In the genomic region with DNA sequence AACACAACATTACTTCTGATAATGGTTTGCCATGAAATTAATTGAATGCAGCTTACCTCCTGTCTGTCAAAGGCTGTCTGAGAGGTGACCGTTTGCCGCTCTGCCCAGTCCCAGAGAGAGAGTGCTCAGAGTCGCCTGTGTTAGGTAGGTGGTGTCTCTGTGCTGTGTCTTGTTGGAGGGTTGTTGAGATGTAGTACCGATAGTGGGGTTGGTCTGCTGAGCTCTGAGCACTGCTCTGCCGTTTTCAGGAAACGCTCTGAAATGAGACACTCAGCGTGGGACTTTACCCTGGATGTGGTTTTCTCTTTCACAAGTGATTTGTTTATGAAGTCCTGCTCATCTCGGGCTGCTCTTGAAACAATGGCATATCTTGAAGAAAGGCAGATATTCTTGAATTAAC, we compare ENCODE assay signal across 11 mouse cellular contexts. TPM values are rescaled to one million over a fixed set of nuclear protein-coding genes. Genes with fewer than 3 reads are reported as not detected.
DNase-seq lines count a peak whose midpoint lies in the region; ATAC-seq lines count a peak whose summit lies in the region.
"Had no signal": no experiment of that assay in that cellular context is flagged by ENCODE, and none has a peak within 500 bp of the region (broad histone marks: within the 10 kb centered on the region; RNA-seq: fewer than 3 reads in every experiment).

A gene (minus strand): TSS at position 161 of the 400 bp plus-strand sequence.

- ATAC-seq in megakaryocyte, adult 5-6 weeks (ENCODE audit: poor library complexity, severe bottlenecking), result peak; percentile 64
- ATAC-seq in forebrain, embryonic 11.5 days (replicated peaks; ENCODE audit: low FRiP score), result no peak
- no peak for ATAC-seq in midbrain, embryonic 13.5 days

- DNase-seq in CD4-positive helper T cell, adult 2 months (ENCODE audit: low read depth, low spot score), result peak; percentile 90
- peak; percentile 92 for DNase-seq in T-cell, adult 2 months (ENCODE audit: low spot score)
- DNase-seq in splenic B cell, adult 2 months (ENCODE audit: low read depth, low spot score), result peak; percentile 87
- DNase-seq in forebrain, embryonic 11.5 days (ENCODE audit: low spot score), result no peak
- DNase-seq in adrenal gland, postnatal 10 days, result no peak
- DNase-seq: heart, adult 18-20 months; kidney, adult 11 months had no signal

- H3K36me3 ChIP-seq in splenic B cell, adult 2 months (ENCODE audit: control insufficient read depth, insufficient read depth, low read length, poor library complexity, severe bottlenecking), result peaks cover 15% of the 10 kb centered on the region; the same call in 1 of the 2 replicates
- peaks cover 3% of the 10 kb centered on the region; the same call in 1 of the 2 replicates for H3K36me3 ChIP-seq in forebrain, embryonic 11.5 days (ENCODE audit: control insufficient read depth, insufficient read depth, low read length)
- peaks cover 41% of the 10 kb centered on the region for H3K36me3 ChIP-seq in midbrain, embryonic 13.5 days

- no peak within 1 kb of the TSS for H3K27ac ChIP-seq in forebrain, embryonic 11.5 days (ENCODE audit: low read depth, low read length)
- H3K27ac ChIP-seq in midbrain, embryonic 13.5 days, result no peak within 1 kb of the TSS
- H3K27ac ChIP-seq: limb, embryonic 10.5 days; lung, embryonic 15.5 days had no signal

- H3K27me3 ChIP-seq in splenic B cell, adult 2 months (ENCODE audit: control insufficient read depth, insufficient read depth, low read length, poor library complexity, severe bottlenecking), result no peaks in the 10 kb centered on the region
- no peaks in the 10 kb centered on the region for H3K27me3 ChIP-seq in forebrain, embryonic 11.5 days (ENCODE audit: control insufficient read depth, insufficient read depth, low read length)
- no peaks in the 10 kb centered on the region for H3K27me3 ChIP-seq in midbrain, embryonic 13.5 days
- H3K27me3 ChIP-seq: lung, embryonic 15.5 days had no signal

- H3K9me3 ChIP-seq in forebrain, embryonic 11.5 days (ENCODE audit: control insufficient read depth, low read length), result no peaks in the 10 kb centered on the region
- no peaks in the 10 kb centered on the region for H3K9me3 ChIP-seq in midbrain, embryonic 13.5 days
- H3K9me3 ChIP-seq: limb, embryonic 10.5 days; lung, embryonic 15.5 days had no signal

- H3K9ac ChIP-seq in forebrain, embryonic 11.5 days (ENCODE audit: low read length), result no peak within 1 kb of the TSS
- no peak within 1 kb of the TSS for H3K9ac ChIP-seq in midbrain, embryonic 13.5 days (replicated peaks)
- H3K9ac ChIP-seq: lung, embryonic 15.5 days had no signal

- WGBS in forebrain, embryonic 11.5 days, result 79% methylated on average over 8 of the region's 8 CpGs
- 87% methylated on average over 8 of the region's 8 CpGs for WGBS in midbrain, embryonic 13.5 days

- no peaks in the 10 kb centered on the region for H3K4me1 ChIP-seq in forebrain, embryonic 11.5 days (replicated peaks; ENCODE audit: control insufficient read depth, insufficient read depth, low read length)
- 0 out of 2 replicates have a peak, but pooled peaks cover 1% of the 10 kb centered on the region for H3K4me1 ChIP-seq in midbrain, embryonic 13.5 days (replicated peaks)
- H3K4me1 ChIP-seq: limb, embryonic 10.5 days had no signal

- H3K4me3 ChIP-seq in forebrain, embryonic 11.5 days (ENCODE audit: low read depth, low read length), result no peak within 1 kb of the TSS
- H3K4me3 ChIP-seq in midbrain, embryonic 13.5 days (replicated peaks), result no peak within 1 kb of the TSS
- H3K4me3 ChIP-seq: limb, embryonic 10.5 days; lung, embryonic 15.5 days had no signal

- no peak within 1 kb of the TSS for H3K4me2 ChIP-seq in forebrain, embryonic 11.5 days (ENCODE audit: low read depth, low read length, severe bottlenecking)
- no peak within 1 kb of the TSS for H3K4me2 ChIP-seq in midbrain, embryonic 13.5 days (replicated peaks)
- H3K4me2 ChIP-seq: lung, embryonic 15.5 days had no signal

RNA-seq across cellular contexts. Expression of the gene that starts here (rescaled TPM):
- total RNA-seq in megakaryocyte, adult 5-6 weeks (2015), result 11.3 and 16.1 TPM in 2 replicates
- 11.9 and 12.9 TPM in 2 replicates for total RNA-seq in megakaryocyte, adult 5-6 weeks (2017)
- polyA plus RNA-seq in forebrain, embryonic 11.5 days (2014; fragmentation: Nextera tagmentation; extraction: Ambion mirVana), result 0.36 and 0.49 TPM in 2 replicates
- total RNA-seq in adrenal gland, postnatal 10 days (2021), result 1 to 10 TPM; 1.2 TPM
- polyA plus RNA-seq in midbrain, embryonic 13.5 days (2015; fragmentation: Nextera tagmentation; extraction: Ambion mirVana), result 0.24 TPM in 1 of 2 replicates, not detected in the other

Comparison
In these comparisons a context has a peak if more than half of its experiments do, and no peak if none do; other contexts are left out.
1. RNA of the gene that starts here (total RNA-seq): 11.3 to 16.1 TPM in megakaryocyte, adult 5-6 weeks; 1.2 TPM in adrenal gland, postnatal 10 days; every median in the first group is over 4 times any median in the second.
2. DNase-seq: peak in CD4-positive helper T cell, adult 2 months (single experiment), T-cell, adult 2 months (single experiment) and splenic B cell, adult 2 months (single experiment); none in forebrain, embryonic 11.5 days (single experiment) and adrenal gland, postnatal 10 days (single experiment).